Mouse (Mus musculus) gastrocnemius, postnatal 10 days (tissue): ENCODE results near the gene Tenm4. TPM values are rescaled to one million over a fixed set of nuclear protein-coding genes. Genes with fewer than 3 reads are reported as not detected.
"Not testable (repeated sequence)": the region's sequence is repeated elsewhere in the genome, so short reads cannot be mapped to it uniquely, and the experiment has no call there.

Experiments
- DNase-seq: peaks from one replicate; pipeline ENCODE4 v3.0.0; 2021; ENCODE audit warnings: mixed read lengths
- total RNA-seq, 2 experiments: library from RNA; stranded (reverse); gene quantifications; 2 replicates each; pipeline ENCODE4 v1.2.3; 2021

Tenm4 gene
- total RNA-seq, 2 experiments from 2014 or later = 11.0 to 15.0 TPM

GRCm38 (mm10) chr7:96582752-96583151 lies 411.7 kb downstream of the Tenm4 start:
- DNase-seq = no peak

GRCm38 (mm10) chr7:96587403-96587802 lies 416.4 kb downstream of the Tenm4 start:
- no peak for DNase-seq

- DNase-seq = no peak
These were observed 417.5 kb downstream of the Tenm4 start for GRCm38 (mm10) chr7:96588567-96588966.

GRCm38 (mm10) chr7:96595535-96596295 lies 424.7 kb downstream of the Tenm4 start:
- no peak for DNase-seq

- no peak for DNase-seq
These were observed 425.6 kb downstream of the Tenm4 start for GRCm38 (mm10) chr7:96596402-96597195.

- no peak for DNase-seq
These were observed 426.8 kb downstream of the Tenm4 start for GRCm38 (mm10) chr7:96597871-96598270.

- DNase-seq = no peak
These were observed 428.0 kb downstream of the Tenm4 start for GRCm38 (mm10) chr7:96599081-96599480.

- DNase-seq = no peak
These were observed 429.4 kb downstream of the Tenm4 start for GRCm38 (mm10) chr7:96600381-96600941.

- no peak for DNase-seq
These were observed 433.2 kb downstream of the Tenm4 start for GRCm38 (mm10) chr7:96604091-96604745.

- DNase-seq = no peak
These were observed 434.3 kb downstream of the Tenm4 start for GRCm38 (mm10) chr7:96605316-96605715.

GRCm38 (mm10) chr7:96609854-96610586 lies 439.0 kb downstream of the Tenm4 start:
- DNase-seq = no peak

GRCm38 (mm10) chr7:96617371-96617770 lies 446.3 kb downstream of the Tenm4 start:
- DNase-seq = no peak

- no peak for DNase-seq
These were observed 449.0 kb downstream of the Tenm4 start for GRCm38 (mm10) chr7:96619930-96620472.

- DNase-seq = peak; percentile 22
These were observed 455.3 kb downstream of the Tenm4 start for GRCm38 (mm10) chr7:96626338-96626737.

- not testable (repeated sequence) for DNase-seq
These were observed 459.5 kb downstream of the Tenm4 start for GRCm38 (mm10) chr7:96630551-96630950.

- DNase-seq = no peak
These were observed 462.0 kb downstream of the Tenm4 start for GRCm38 (mm10) chr7:96633008-96633407.

- DNase-seq = no peak
These were observed 464.9 kb downstream of the Tenm4 start for GRCm38 (mm10) chr7:96635830-96636440.

- DNase-seq = peak; percentile 45
These were observed 472.6 kb downstream of the Tenm4 start for GRCm38 (mm10) chr7:96643461-96644204.

- no peak for DNase-seq
These were observed 473.1 kb downstream of the Tenm4 start for GRCm38 (mm10) chr7:96644205-96644531.

GRCm38 (mm10) chr7:96647657-96648056 lies 476.6 kb downstream of the Tenm4 start:
- no peak for DNase-seq
